Mouse (Mus musculus): ENCODE measurements around the gene Unc13b.

GRCm38 (mm10) chr4:43204946-43205345 lies 146.2 kb downstream of the Unc13b start:
- no peak for TF ChIP-seq CTCF (IDR thresholded peaks at IDR 0.05; ENCODE audit: low read depth, low read length)
- no peak for TF ChIP-seq POLR2A (IDR thresholded peaks at IDR 0.05; ENCODE audit: borderline replicate concordance, low read depth, low read length)
